Mouse (Mus musculus): Measurements from ENCODE around the gene Kcnj6.

GRCm38 (mm10) chr16:94890056-94890455 is 107.4 kb downstream of the Kcnj6 start:
- TF ChIP-seq CTCF (IDR thresholded peaks at IDR 0.05; ENCODE audit: extremely low read depth, insufficient read length, insufficient replicate concordance, low read depth, low read length) (no peak), POLR2A (IDR thresholded peaks at IDR 0.05; ENCODE audit: low read depth, low read length) (no peak)

All from small intestine, adult 2 months (tissue).